Mouse (Mus musculus) ovary, postnatal 36 days (tissue): Measurements from ENCODE around the gene Dpm1.

Source experiments
- DNase-seq: peaks from one replicate; pipeline ENCODE4 v3.0.0; 2022; ENCODE audit warnings: low spot score, mixed read lengths

Dpm1 gene

GRCm38 (mm10) chr2:168229116-168230025 is 1.0 kb downstream of the Dpm1 start:
- peak; percentile 33 for DNase-seq

GRCm38 (mm10) chr2:168223326-168223725 is 7.1 kb downstream of the Dpm1 start:
- DNase-seq: no peak

DNA sequence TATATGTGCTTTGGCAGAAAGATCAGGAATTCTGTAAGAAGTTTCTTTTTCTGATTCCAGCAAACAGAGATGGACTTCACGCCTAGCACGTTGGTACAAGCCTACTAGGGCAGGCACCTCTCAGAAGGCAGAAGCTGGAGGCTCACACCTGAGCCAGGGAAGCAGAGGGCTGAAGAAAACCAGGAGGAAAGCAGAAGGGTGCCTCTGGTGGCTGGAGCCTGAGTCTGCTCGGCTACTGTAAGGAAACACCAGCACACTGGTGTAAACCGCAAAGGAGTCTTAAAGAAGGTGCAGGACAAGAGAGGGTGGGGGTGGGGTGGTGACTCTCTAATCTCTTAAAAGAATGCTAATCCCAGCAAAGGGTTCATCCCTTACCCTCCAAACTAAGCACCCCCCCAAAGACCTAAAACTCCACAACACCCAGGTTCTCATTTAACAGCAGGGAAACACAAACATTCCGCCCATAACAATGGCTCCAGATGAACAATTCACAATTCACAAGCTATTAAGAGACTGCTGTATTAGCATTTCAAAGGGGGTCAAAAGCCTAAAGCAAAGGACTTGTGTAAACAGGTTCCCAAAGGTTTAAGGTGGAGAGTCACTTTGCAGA is 16.5 kb downstream of the Dpm1 start:
- DNase-seq: no peak

DNA sequence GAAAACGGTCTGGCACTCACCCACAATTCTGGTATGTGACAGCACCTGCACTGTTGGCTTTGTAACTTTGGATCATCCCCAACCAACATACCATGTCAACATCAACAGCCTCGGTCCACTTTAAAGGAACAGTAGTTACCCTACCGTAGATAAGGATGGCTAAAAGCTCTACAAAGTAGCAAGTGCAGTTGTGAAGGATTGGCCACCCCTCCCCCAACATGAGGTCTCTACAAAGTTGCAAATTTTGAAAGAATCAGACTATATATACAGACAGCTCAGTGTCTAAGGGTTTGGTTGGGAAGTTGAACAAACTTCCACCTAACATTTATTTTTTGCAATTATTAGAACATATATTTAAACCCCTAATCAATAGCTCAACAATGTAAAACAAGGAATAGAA is 22.5 kb downstream of the Dpm1 start:
- no peak for DNase-seq

GRCm38 (mm10) chr2:168206725-168207644 is 23.4 kb downstream of the Dpm1 start, which contains the start of gene Adnp:
TSS of gene Adnp (minus strand) at chr2:168207112.
- peak; percentile 97 for DNase-seq

DNA sequence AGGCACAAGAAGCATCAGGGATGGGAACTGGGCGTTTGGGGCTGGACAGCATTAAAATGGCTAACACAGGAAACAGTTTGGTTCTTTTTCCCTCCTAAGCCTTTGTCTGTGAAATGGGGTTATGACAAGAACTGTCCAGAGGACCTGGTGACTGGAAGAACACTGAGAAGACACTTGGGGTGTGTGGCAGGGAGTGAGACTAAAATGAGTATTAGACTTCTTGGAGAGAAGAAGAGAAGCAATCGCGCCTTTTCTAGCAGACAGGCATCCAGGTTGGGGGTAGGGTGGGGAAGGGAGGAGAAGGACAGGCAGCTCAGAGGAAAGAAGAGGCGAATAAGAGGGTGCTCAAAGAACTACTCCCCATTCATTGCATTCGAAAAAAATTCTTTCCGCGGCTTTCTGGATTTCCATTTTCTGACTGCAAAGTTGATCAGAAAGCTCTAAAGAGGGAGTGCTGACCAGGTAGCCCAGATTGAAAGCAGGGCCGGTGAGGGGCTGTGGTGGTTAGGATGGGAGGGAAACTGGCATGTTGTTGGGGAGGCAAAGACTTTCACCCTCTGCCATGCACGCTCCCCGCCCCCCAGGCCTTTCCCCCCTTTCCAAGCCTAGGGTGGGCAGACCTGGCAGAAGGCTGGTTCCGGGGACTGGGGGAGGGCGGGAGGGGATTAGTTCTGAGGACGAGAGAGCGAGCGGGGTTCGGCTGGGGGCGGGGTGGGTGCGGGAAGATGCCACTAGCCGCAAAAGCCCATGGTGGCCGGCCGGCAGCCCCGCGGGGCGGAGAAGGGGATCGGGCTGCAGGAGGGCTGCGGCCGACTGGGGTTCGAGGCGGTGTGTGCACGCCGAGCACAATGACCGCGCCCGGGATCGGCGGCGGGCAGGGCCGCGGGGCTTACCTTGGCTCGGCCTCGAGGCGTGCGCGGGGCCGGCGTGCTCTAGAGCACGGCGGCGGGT is 24.4 kb downstream of the Dpm1 start:
- peak; percentile 49 for DNase-seq

GRCm38 (mm10) chr2:168205265-168205664 is 25.1 kb downstream of the Dpm1 start:
- peak; percentile 84 for DNase-seq

DNA sequence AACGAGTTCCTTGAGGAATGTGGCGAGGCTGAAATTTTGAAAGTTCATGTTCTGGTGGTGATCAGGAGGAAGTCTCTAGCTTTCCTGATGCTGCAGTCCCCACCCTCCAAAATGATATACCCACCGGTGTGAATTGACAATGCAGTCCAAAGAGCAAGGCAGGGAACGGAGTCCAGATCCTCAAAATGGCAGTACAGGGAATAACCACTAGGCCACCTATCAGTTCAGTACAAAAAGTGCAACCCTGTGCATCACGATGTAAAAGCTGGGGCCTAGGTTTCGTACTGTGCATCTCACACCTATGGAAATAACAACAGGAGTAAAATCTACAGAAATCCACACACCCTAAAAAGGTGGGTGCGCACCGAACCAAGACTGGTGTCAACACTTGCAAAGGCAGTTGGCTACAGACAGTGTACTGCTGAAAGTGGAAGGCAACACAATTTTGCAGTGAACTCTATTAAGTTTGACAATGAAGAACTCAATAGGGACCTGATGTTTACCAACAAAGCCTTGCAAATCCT is 25.9 kb downstream of the Dpm1 start:
- DNase-seq: no peak

- no peak for DNase-seq
Observed at GRCm38 (mm10) chr2:168200014-168200691, 30.2 kb downstream of the Dpm1 start.

DNA sequence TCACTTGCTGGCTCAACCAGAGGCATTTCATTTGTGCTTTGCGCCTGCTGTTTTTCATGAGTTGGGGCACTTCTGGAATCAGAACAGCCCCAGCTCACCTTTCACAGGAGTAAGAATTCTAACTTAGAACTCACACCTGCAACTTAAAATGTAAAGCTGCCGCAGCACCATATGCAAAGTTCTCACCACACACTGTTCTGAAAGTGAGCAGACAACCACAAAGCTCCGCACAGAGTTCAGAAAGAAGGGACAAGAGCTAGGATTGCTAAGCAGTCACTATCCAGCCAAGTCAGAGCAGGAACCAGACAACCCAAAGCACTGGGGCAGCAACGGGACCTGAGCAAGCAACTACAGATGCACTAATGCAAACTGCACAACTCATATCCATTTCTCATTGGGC is 30.9 kb downstream of the Dpm1 start:
- DNase-seq: no peak

DNA sequence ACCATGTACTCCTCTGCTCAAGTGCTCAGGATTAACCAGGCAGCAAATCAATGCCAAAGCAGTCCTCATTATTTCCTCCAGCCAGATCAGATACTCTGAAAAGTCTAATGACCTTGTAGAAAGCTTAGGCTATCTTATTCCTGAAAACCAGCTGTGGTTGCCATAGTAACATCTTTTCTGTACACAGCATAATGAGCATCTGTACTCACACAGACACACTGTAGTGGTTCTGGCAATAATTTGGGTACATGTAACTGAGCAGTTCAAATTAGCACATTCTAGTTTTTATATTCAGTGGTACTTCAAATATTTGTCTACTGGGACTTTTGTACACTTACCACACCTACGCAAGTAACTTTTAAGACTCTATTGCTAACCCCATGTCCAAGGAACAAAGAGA is 32.0 kb downstream of the Dpm1 start:
- no peak for DNase-seq

GRCm38 (mm10) chr2:168195721-168196120 is 34.7 kb downstream of the Dpm1 start:
- DNase-seq: no peak

- no peak for DNase-seq
Observed at GRCm38 (mm10) chr2:168193685-168194084, 36.7 kb downstream of the Dpm1 start.

DNA sequence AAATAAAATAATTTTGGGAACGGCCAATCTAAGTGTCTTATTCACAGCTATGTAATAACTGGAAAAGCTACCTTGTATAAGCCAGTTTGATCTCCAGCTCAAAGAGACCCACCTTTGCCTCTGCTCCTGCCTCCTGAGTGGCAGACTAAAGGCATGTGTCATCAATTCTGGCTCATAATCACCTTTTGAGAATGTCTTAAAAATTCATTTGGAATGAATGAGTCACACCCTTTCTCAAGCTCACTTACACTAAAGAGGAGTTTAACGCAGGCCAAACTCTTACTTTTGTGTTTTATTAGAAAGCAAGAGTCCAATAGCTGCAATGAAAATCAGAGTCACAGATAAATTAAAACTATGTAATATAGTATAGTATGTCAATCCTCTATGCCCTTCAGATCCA is 38.5 kb downstream of the Dpm1 start:
- DNase-seq: no peak

- DNase-seq: no peak
Observed at GRCm38 (mm10) chr2:168175946-168176345, 54.4 kb downstream of the Dpm1 start.

DNA sequence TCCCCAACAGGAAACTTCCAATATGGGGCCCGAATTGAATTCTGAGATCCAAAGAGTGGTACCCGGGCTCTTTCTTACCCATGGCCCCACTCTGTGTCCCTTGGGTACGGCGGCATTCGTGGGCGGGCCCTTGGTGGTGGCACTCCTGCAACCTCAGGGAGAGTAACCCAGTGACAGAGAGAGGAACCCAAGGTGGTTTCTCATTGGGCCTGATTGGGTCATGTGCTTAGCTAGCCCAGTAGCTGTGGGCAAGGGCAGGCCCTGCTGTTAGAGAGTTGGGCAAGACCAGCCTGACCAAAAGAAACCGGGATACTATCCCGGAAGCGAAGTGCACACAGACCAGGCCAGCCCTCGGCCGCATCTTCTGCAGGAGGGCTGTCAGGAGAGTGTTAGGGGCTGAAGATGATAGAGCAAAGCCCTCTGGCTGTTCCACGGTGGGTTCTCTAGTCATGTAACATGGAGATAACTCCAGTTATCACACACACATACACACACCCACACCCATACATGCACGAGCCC is 60.2 kb downstream of the Dpm1 start:
- DNase-seq: peak; percentile 68

- no peak for DNase-seq
Observed at GRCm38 (mm10) chr2:168169800-168170113, 60.6 kb downstream of the Dpm1 start.

DNA sequence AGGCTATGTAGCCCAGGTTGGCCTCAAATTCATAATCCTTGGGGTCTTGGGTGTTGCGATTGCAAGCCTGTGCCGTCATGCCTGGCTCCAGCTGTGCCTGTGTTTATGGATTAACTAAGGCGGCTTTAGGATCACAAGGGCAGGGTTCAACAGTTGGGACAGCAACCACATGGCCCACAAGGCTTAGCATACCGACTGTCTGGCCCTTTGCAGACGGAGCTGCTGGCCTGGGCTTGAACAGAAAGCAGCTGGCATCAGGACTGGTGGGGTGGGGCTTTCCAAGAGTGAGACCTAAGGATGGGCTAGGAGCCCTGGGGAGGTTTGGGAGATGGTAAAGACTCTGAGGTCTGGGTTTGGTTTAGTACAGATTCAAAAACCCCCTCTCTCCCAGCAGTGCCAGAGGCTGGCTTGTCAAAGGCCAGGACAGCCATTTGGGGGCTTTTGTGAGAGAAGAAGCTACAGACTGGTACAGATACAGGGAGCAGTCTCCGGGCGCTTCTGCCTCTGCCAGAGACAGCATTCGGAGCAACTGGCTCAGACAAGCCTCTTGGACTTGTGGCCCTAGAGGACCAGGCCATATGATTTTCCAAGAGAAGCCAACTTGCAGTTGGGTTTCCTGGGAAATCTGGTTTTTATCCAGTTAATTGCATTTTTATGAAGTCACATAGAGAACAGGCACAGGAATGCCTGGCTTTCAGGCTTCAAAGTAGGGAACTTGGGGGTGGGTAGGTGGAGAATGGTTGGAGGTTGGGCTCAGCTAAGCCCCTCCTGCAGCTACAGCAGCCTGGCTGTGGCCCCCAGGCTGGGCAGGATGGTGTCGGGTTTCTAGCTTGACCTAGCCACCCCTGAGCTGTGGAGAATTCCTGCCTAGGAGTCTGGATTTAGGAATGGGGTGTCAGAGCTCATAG is 61.2 kb downstream of the Dpm1 start:
- DNase-seq: no peak

DNA sequence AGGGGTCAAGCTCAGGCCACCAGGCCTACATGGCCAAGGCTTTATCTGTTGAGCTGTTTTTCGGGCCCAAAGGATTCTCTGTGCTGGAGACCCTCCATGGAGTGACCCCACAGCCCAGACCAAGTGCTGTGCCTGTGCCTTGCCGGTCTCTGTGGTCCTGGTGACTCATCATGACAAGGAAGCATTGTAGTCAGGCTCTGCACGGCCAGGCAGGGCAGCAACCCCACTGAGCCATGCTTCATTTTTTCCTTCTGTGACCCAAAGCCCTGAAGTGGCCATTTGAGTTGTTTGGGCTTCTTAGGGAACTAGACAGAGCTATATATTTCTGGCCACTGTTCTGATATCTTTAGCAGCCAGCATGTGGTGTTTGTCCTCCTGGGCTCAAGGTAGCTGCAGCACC is 62.6 kb downstream of the Dpm1 start:
- DNase-seq: no peak
